Mouse (Mus musculus): ENCODE measurements around the gene Snx29. TPM values are rescaled to one million over a fixed set of nuclear protein-coding genes. Genes with fewer than 3 reads are reported as not detected.
"Not testable (repeated sequence)": the region's sequence is repeated elsewhere in the genome, so short reads cannot be mapped to it uniquely, and the experiment has no call there.

Gene Snx29
- total RNA-seq, 2 experiments from 2014 or later = 15.0 to 16.1 TPM

- no peak for DNase-seq
Observed at GRCm38 (mm10) chr16:11414631-11415030, 91.9 kb downstream of the Snx29 start.

DNA sequence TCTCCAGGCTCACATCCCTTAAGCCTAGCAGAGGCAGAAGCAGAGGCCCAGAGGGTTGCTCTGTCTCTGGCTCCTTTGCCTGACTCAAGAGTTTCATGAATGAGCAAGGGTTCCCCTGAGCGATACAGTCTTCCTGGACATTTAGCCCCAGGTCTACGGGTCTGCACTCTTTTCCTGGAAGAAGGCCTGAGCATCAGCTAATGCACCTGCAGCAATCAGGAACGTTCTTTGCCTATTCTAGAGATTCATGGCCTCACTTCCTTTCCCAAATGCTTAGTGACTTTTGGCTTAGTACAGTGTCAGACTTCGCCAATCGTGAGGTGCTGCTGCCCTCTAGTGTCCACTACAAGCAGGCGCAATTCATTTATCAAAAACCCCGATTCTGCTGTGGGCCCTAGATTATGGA lies 95.5 kb downstream of the Snx29 start:
- DNase-seq = peak; percentile 58

- no peak for DNase-seq
Observed at GRCm38 (mm10) chr16:11420311-11421080, 97.8 kb downstream of the Snx29 start.

DNA sequence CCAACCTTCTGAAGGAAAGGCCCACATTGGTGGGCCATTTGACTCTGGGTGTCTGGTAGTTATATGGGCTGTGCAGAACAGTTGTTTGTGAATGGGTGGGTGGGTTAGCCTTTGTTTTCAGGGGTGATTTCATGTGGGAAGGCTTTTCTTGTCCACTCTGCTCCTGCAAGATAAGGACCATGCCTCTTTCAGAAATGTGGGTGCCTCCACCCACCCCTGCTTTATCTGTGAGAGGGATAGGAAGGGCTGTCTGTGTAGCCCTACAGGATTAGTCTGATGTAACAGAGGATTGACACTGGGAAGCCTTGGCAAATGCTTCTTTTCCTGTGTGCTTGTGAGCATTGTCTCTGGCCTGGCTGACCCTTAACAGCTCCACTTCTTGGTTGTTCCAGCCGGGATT lies 99.5 kb downstream of the Snx29 start:
- no peak for DNase-seq

DNA sequence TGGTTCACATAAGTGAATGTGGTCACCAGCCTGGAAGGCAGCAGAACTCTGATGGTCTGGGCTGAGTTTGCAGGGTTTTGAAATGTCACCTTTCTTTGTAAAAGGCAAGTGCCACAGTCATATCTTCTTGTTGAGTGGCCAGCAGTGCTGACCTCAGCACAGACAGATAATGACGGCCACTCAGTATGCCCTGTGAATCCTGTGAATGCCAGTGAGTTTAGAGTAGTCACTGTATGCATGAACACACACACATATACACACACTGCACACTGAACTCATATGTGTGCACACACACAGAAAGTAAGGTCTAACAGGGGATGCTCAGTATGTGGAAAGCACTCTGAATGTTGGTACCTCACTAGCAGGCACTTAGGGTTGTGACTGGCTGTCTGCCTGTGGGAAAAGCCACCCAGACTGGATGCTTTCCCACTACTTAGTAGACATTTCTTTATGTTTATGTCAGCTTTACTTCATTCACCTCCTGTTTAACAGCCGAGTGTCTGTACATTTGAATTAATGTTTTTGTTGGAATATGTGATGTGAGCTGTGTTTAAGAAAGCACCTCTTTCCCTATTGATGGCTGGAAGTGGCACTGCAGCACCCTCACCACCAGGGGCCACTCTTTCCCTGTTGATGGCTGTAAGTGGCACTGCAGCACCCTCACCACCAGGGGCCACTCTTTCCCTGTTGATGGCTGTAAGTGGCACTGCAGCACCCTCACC lies 100.3 kb downstream of the Snx29 start:
- DNase-seq = no peak

DNA sequence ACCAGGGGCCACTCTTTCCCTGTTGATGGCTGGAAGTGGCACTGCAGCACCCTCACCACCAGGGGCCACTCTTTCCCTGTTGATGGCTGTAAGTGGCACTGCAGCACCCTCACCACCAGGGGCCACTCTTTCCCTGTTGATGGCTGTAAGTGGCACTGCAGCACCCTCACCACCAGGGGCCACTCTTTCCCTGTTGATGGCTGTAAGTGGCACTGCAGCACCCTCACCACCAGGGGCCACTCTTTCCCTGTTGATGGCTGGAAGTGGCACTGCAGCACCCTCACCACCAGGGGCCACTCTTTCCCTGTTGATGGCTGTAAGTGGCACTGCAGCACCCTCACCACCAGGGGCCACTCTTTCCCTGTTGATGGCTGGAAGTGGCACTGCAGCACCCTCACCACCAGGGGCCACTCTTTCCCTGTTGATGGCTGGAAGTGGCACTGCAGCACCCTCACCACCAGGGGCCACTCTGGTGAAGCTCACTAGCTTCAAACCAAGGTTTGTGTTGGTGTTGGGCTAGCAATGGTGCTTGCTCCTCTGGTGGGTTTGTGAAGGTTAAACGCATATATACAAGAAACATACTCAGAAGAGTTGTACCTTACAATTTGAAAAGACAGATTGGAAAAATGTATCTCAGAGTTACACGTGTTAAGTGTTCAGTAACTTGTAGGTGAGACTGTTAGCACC lies 101.0 kb downstream of the Snx29 start:
- peak; percentile 52 for DNase-seq

DNA sequence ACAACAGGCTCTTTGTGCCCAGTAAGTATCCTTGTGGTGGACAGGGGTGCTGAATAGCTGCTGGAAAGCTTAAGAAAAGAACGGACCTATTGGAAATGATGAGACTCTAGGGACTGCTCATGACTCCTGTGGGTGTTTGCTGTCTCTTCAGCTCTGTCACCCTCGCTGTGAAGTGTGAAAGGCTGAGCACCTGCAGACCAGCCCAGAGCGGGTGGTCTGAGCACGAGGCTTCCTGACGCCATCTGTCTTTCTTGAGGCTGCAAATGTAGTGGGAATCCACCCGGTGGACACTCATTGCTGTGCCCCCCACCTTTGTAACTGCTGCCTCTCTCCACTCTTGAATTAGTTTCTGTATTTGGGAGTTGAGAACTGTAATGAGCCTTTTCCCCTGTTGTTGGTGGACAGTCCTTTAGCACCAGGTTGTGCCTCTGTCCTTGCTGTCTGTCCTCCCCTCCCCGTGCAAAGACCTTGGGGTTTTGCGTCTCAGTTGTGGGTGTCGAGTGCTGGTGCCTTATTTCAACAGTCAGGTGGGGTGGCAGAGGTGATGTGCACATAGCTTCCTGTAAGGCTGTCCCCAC lies 101.9 kb downstream of the Snx29 start:
- DNase-seq = no peak

DNA sequence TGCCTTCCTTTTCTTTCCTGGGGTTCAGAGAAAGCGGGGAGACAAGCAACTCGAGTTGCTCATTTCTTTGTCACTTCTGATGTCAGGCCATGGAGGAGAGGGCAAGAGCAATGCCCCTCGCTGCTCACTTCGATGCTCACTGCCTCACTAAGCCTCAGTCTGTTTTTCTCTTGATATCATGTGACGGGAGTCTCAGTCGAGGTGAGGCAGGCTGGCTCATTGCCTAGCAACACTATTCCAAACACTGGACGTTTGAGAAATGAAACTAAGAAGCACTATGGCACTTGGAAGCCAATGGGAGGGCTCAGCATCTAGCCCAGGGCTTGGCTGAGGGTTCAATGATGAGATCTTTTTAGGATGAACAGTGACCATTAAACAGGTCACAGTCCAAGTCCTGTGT lies 102.6 kb downstream of the Snx29 start:
- DNase-seq = peak; percentile 21

DNA sequence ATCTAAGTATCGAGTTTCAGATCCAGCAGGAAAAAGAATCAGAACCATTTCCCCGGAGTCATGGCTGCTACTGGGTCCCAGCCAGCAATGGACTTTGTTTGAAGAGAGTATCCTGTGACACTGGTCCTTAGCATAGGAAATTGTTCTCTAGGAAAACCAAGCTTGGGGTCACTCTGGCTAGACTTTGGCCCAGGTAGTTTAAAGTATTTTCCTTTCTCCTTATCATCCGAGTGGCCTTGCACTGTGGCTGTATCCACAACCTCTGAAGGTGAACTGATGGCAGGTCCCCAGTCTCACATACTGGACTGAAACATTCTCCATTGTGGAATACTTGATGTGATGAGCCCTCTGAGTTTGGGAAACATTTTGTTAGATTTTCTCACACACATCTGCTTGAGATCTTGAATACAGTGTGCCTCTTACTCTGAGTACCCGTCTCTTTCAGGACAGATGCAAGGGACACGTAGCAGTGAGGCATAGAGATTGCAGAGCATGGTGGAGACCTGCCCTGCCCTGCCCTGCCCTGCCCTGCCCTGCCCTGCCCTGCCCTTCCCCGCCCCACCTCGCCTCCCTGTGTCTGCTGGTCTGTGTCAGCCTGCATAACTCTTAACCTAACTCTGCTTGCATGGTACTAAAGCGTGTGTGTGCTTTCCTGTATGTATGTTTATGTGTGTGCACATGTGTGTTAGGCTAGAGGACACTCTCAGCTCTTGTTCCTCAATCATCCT lies 104.3 kb downstream of the Snx29 start:
- no peak for DNase-seq

DNA sequence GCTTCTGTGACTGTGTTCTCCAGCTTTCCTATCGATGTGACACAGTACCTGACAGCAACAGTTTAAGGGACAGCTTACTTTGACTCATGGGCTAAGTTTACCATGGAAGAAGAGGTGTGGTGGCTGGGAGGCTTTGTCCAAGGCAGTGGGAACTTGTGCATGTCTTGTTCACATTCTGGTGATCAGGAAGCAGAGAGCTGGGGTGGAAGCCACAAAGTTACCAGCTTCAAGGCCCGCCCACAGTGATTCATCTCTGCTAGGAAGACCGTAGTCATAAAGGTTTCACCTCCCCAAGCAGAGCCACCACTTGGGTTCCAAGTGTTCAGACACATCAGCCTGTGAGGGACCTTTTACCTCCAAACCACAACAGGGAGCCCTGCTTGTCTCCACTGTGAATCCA lies 107.1 kb downstream of the Snx29 start:
- no peak for DNase-seq

DNA sequence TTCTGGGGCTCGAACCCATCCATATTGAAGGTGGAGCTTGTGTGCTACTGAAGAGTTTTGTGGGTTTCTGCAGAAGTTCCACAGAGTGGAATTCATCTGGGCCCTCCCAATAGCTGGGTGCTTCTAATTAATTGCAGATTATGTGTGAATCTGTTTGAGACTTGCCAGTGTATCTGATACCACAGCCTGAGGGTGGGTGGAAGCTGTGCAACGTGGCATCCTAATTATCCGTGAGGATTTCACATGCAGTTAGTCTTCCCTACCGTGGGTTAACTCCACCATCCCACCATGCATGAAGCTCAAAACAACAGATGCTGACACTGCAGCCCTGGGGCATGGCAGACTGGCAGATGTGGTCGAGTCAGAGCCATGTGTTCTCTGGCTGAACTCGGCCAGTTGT lies 107.8 kb downstream of the Snx29 start:
- no peak for DNase-seq

DNA sequence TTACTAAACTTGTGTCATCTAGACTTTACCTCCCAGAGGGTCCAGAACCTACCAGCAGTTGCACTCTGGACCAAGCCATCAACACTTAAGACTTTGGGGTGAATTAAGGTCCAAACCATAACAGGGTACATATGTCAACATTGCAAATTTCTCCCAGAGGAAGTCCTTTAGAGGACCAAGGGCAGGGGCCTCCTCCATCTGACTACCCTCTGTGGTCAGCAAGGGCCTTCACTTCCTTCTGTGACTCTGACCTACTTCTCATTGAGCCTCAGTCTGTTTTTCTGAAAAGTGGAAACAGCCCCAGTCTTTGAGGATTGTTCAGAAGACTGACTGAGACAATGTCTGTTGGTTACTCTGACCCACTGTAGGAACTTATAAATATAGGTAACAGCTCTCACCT lies 111.1 kb downstream of the Snx29 start:
- no peak for DNase-seq

- no peak for DNase-seq
Observed at GRCm38 (mm10) chr16:11437641-11438040, 114.9 kb downstream of the Snx29 start.

GRCm38 (mm10) chr16:11439417-11439816 lies 116.7 kb downstream of the Snx29 start:
- no peak for DNase-seq

DNA sequence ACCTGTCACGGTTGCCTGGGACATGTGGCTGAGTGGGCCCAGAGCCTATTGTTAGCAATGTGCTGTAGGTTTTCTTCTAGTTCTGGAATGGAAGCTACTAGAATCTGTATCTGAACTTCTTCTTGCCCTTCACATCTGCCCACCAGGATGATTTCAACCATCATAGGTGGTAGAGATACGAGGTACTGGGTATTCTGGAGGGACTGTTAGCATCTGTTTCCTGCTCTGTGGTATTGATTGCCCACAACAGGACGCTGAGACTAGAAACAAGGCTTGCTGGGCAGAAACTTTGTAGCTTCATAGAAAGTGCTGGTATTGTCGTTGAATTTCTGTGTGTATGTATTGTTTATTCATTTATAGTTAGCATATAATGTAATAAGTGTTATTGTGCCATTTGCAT lies 118.9 kb downstream of the Snx29 start:
- DNase-seq = no peak

GRCm38 (mm10) chr16:11442534-11442933 lies 119.8 kb downstream of the Snx29 start:
- no peak for DNase-seq

- no peak for DNase-seq
Observed at GRCm38 (mm10) chr16:11444626-11445025, 121.9 kb downstream of the Snx29 start.

GRCm38 (mm10) chr16:11446977-11447376 lies 124.3 kb downstream of the Snx29 start:
- DNase-seq = no peak

DNA sequence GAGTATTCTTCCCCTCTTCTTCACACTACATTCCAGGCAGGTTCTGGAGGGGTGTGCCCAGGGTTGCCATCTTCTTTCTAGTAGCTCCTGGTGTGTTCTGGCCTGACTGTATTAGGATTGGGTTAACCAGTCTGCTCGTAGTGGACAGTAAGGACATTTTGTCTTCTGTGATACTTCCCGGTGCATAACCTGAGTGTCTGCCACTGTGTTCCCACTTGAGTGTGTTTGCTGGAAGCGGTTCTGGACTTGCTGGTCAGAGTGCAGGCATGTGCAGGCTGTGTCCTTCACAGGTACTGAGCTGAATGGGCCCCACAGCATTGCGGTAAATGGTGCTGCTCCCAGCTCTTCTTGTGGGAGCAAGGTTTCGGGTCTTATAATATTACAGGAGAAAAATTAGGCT lies 125.2 kb downstream of the Snx29 start:
- no peak for DNase-seq

GRCm38 (mm10) chr16:11448696-11449095 lies 126.0 kb downstream of the Snx29 start:
- not testable (repeated sequence) for DNase-seq

DNA sequence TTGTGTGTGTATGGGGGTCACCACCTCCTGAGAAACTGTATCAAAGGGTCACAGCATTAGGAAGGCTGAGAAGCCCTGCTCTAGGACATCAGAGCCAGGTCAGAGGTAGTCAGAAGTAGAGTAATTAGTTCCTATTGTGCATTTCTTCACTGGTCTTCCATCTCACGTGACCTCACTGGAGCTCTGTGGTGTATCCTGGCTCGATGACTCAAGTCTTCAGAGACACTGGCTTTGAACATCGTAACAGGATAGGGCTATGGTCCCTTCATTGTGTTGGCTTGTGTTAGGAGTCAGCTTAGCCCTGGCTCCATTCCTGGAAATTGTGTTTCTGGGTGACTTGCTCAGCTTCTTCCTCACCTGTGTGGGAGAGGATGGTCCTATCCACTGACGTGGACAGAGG lies 126.6 kb downstream of the Snx29 start:
- no peak for DNase-seq

GRCm38 (mm10) chr16:11450626-11451025 lies 127.9 kb downstream of the Snx29 start:
- no peak for DNase-seq

All from heart, postnatal 4 days (tissue).